Mouse (Mus musculus): Measurements from ENCODE around the gene Inka2. TPM values are rescaled to one million over a fixed set of nuclear protein-coding genes. Genes with fewer than 3 reads are reported as not detected.

The Inka2 gene
- 0.21 TPM in 1 of 2 replicates, not detected in the other for total RNA-seq (2015; ENCODE audit: low replicate concordance)
- total RNA-seq (2017; ENCODE audit: low replicate concordance): 0.28 TPM in 1 of 2 replicates, not detected in the other

- peak; percentile 84 for ATAC-seq (replicated peaks; ENCODE audit: low FRiP score, poor library complexity, severe bottlenecking)
Observed at GRCm38 (mm10) chr3:105704031-105705008, at the start of gene Inka2. Inka2 (plus strand) TSS chr3:105704599.

GRCm38 (mm10) chr3:105655031-105655585, 49.3 kb upstream of the Inka2 start:
- ATAC-seq (replicated peaks; ENCODE audit: low FRiP score, poor library complexity, severe bottlenecking): no peak

DNA sequence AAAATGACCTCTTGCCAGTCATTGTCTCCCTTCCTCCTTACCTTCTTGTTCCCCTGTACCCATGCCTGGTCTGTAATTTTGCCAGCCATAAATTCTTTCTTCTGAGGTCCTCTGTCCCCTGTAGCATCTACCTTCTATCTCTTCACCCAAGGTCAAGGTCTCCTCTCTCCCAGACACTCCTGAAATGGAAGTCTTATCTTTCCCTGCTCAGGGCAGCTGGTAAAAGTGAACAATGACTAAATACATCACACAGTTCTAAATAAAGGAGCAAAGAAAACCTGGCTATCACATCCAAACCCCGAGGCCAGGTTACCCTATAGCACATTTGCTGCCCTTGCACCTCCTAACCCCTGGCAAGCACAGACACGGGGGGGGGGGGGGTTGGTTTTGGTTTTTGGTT, 43.9 kb upstream of the Inka2 start:
- ATAC-seq (replicated peaks; ENCODE audit: low FRiP score, poor library complexity, severe bottlenecking): no peak

GRCm38 (mm10) chr3:105663043-105663442, 41.4 kb upstream of the Inka2 start:
- ATAC-seq (replicated peaks; ENCODE audit: low FRiP score, poor library complexity, severe bottlenecking): no peak

DNA sequence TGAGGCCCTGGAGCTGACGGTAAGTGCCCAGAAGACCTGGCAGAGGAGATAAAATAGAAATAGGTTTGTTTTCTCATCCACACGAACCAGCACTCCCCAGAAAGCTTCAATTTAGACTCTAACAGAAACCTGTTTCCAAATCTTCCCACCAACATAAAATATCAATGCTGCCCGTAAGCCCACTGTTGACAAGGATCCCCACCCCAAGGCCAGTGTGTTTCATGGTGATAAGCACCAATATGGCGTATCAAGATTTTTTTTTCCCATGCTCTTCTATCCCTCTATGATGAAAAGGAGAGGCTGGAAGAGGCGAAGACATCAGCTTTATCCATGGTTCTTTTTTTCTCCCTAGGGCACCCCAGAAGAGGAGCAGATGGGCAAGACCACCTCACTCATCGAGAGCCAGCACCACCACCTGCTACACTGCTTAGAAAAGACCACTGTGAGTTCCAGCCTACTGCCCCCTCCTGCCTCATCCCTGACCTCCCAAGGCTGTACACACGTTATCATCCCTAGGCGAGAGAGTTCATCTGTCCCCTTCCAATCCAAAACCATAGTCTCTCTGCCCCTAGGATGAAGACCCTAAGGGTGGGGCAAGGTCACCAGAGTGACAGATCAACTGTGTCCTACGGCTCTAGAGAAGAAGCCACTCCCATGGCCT, 39.2 kb upstream of the Inka2 start:
- no peak for ATAC-seq (replicated peaks; ENCODE audit: low FRiP score, poor library complexity, severe bottlenecking)

DNA sequence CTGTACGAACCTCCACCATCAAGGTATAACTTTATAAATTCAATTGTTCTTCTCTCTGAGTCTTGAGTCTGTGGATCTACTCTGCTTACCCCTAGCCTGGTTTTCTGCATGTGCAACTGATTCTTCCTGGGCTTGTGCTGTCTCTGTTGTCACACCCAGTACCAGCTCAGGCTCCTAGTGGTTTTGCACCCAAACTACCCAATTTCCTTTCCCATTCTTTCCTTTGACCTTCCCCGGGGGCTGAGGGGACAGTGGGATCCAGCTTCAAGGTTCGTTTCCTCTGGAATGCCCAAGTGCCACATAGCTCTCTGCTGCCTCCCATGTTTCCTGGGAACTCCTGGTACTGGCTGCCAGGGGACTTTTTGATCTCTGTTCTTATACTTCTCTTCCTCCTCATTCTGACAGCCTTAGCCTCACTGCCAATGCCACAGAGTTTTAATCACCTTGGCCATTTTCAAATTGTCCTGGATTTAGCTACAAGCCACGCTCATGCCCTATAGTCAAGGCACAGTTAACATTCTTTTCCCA, 37.3 kb upstream of the Inka2 start:
- ATAC-seq (replicated peaks; ENCODE audit: low FRiP score, poor library complexity, severe bottlenecking): no peak

GRCm38 (mm10) chr3:105668161-105668560, 36.2 kb upstream of the Inka2 start:
- no peak for ATAC-seq (replicated peaks; ENCODE audit: low FRiP score, poor library complexity, severe bottlenecking)

DNA sequence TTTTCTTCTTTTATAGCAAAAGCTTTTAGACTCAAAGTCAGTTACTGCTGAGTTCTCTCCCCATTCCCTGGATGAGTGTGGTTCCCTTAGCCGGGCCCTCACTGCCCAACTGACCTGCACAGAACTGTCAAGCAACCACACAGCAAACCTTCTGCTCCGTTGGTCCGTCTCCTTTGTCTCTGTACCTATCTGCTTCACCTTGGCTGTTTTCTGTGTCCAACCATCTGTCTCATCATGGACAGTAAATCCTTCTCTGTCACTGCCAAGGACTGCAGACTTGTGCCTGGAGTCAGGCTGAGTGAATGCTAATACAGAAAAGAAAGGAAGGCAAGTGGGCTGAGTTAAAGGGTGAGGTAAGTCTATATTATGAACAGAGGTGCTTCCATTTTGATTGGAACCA, 34.6 kb upstream of the Inka2 start:
- no peak for ATAC-seq (replicated peaks; ENCODE audit: low FRiP score, poor library complexity, severe bottlenecking)

- no peak for ATAC-seq (replicated peaks; ENCODE audit: low FRiP score, poor library complexity, severe bottlenecking)
Observed at GRCm38 (mm10) chr3:105670801-105671200, 33.6 kb upstream of the Inka2 start.

DNA sequence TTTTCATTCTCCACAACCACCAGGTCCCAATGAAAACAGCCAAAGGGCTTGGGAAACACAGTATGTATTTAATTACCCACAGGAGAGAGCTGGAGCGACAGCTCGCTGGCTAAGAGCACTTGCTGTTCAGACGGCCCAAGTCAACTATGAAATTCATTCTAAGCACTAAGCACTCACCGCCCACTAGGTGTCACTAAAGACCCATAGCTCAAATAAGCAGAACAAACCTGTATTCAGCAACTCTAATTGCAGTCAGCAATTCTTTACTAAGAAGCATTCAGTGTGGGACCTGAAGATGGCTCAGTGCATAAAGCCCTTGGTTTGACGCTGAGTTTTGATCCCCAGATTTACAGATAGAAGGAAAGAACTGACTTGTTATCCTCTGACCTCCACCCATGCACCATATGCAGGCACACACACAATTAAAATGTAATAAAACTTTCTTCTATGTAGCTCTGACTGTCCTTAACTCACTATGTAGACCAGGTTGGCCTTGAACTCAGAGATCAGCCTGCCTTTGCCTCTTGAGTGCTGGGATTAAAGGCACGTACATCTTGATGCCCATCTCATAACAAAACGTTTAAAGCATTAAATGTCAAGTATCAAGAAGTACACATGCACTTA, 29.7 kb upstream of the Inka2 start:
- peak; percentile 80 for ATAC-seq (replicated peaks; ENCODE audit: low FRiP score, poor library complexity, severe bottlenecking)

DNA sequence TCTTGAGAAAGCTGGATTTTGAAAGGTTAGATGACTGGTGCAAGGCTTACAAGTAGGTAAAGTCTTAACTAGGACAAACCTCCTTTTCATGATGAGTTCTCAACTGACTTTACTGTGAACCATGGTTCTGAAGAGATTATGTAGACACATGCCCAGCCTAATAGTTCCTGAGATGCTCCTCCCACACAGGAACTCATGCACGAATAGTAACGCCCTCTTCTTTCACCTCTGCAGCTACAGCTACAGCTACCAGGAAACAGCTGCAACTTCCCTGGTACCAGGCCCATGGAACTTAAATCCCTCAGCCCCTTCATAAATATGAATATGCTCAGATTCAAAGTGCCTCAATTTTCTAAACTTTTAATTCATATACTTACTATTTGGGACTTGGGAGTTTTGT, 28.5 kb upstream of the Inka2 start:
- no peak for ATAC-seq (replicated peaks; ENCODE audit: low FRiP score, poor library complexity, severe bottlenecking)

DNA sequence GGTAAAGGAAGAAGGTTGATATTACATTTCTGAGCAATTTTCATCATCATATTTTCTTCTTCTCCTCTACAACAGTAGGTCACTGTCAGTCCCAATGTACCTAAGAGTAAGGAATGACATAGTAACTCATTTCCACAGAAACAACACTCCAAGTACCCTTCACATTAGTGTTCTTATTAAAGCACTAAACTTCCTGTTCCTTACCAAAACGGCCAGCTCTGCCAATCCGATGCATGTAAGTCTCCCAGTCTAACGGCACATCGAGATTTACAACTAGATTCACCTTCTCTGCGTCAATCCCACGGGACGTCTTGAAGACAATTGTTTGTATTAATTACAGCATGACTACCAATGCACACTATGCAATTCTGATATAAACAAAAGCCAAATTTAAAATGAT, 24.1 kb upstream of the Inka2 start:
- ATAC-seq (replicated peaks; ENCODE audit: low FRiP score, poor library complexity, severe bottlenecking): no peak

GRCm38 (mm10) chr3:105686394-105687323, 17.7 kb upstream of the Inka2 start:
- 0 out of 2 replicates have a peak, but pooled peaks have one; percentile 16 for ATAC-seq (replicated peaks; ENCODE audit: low FRiP score, poor library complexity, severe bottlenecking)

GRCm38 (mm10) chr3:105687324-105688060, 16.9 kb upstream of the Inka2 start, which contains the start of gene Ddx20:
Ddx20 (minus strand) TSS chr3:105687574.
- peak; percentile 91 for ATAC-seq (replicated peaks; ENCODE audit: low FRiP score, poor library complexity, severe bottlenecking)

- ATAC-seq (replicated peaks; ENCODE audit: low FRiP score, poor library complexity, severe bottlenecking): no peak
Observed at GRCm38 (mm10) chr3:105688536-105688935, 15.9 kb upstream of the Inka2 start.

DNA sequence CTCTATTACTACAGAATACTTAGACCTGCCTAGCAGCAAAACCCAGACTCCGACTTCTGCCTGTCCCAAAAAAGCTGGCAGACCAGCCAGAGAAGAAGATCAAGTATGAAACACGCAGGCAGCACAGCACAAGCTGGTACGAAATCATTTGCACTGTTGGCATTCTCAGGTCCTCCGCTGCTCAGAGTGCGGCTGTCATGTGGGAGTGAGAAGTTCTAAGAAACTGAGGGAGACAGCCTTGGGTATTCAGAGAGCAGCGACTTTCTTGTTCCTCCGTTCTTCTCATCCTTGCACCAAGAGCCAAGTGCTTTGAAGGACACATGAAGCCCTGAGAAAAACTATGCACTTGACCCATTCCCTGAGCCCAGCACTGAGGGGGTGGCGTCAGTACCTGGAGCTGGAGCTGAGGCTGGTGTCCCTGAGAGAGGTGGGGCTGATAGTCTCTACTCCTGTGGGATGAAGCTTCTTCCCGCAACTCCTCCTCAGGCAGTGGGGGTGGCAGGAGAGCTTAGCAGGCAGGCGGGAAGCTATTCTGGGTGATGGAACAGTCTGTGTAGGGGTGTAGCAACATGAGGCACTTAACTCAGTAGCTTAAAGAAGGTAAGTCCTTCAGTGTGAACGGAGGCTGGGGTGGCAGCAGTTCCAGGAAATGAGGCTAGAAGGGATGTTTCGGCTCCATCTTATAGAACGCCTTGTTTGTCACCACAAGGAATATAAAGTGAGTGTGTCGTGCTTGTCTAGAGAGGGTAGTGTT, 10.9 kb upstream of the Inka2 start:
- no peak for ATAC-seq (replicated peaks; ENCODE audit: low FRiP score, poor library complexity, severe bottlenecking)

Measured in erythroblast, adult 5-6 weeks (primary cell).